Mouse (Mus musculus) megakaryocyte-erythroid progenitor cell, adult 5-6 weeks (primary cell): ENCODE results near the gene Evx1. TPM values are rescaled to one million over a fixed set of nuclear protein-coding genes. Genes with fewer than 3 reads are reported as not detected.

Source experiments
- ATAC-seq: replicated peaks from 2 replicates; pipeline ENCODE4 v1.8.0; 2016; ENCODE audit warnings: mild to moderate bottlenecking, inconsistent platforms; ENCODE audit not compliant: severe bottlenecking, poor library complexity, low FRiP score, low TSS enrichment
- total RNA-seq, 2 experiments: library from RNA; stranded (forward) in 1 of 2; stranded (reverse) in 1 of 2; fragments of 200-1000, 215-1000 nt in 1 of 2; fragments of >200 nt in 1 of 2; fragmentation: Nextera tagmentation in 1 of 2; gene quantifications; 2 replicates each; pipeline ENCODE4 v1.2.3; 2014 to 2017

Gene Evx1
- total RNA-seq (2014; fragmentation: Nextera tagmentation) (not detected in 2 replicates), total RNA-seq (2017) (not detected in 2 replicates)

DNA sequence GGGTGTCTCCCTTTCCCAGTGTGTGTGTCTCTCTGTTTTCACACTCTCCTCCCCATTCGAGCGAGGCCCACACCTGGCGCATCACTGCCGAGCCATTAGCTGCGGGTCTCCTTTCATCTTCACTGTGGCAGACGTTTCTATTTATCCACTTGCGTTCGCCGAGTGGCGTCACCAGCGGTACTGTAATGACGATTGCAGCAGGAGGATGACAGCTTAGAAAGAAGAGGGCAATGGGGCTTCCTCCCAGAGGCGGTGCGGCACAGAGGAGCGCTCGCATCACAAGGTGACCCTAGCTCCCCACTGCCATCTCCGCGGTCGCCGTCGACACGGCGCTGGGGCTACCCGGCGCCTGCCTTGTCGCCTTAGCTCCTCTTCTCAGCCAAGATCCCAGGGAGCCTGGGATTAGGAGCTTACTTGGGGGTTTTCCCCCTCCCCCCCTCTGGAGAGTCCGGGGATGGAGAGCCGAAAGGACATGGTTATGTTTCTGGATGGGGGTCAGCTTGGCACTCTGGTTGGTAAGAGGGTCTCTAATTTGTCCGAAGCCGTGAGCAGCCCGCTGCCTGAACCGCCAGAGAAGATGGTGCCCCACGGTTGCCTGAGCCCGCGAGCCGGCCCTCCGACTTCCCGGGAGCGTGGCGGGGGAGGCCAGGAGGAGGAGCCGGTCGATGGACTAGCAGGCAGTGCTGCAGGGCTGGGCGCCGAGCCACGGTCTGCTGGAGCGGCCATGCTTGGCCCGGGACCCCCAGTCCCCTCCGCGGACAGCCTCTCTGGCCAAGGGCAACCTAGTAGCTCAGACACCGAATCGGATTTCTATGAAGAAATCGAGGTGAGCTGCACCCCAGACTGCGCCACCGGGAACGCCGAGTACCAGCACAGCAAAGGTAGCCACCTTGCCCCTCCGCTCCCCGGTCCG lies at the start of gene Evx1:
Evx1 (plus strand) TSS at position 108 of the 913 bp plus-strand sequence.
- no peak for ATAC-seq

GRCm38 (mm10) chr6:52264106-52264790 lies 49.0 kb upstream of the Evx1 start:
- no peak for ATAC-seq

GRCm38 (mm10) chr6:52265306-52265912 lies 47.9 kb upstream of the Evx1 start:
- ATAC-seq: no peak

- ATAC-seq: no peak
These were observed 47.2 kb upstream of the Evx1 start for GRCm38 (mm10) chr6:52265913-52266665.

GRCm38 (mm10) chr6:52266666-52266985 lies 46.7 kb upstream of the Evx1 start:
- no peak for ATAC-seq

DNA sequence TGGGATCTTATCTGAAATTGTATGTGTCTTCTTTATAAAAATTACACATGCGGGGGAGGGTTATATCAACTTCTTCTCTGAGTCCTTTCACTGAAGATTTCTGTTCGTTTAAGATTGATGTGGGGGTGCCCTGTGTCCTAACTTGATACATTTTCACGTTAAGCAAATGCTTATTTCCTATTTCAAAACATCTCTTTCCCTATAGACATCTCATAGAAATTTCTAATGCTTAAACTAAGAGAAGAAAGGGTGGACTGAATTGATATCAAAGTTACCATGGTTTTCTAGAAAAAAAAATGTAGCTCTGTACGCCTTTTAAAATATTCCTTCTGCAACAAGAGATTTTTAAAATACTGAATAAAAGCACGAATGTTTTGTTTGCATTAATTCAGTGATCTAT lies 46.1 kb upstream of the Evx1 start:
- no peak for ATAC-seq

- no peak for ATAC-seq
These were observed 45.6 kb upstream of the Evx1 start for GRCm38 (mm10) chr6:52267691-52268090.

- ATAC-seq: no peak
These were observed 45.0 kb upstream of the Evx1 start for GRCm38 (mm10) chr6:52268341-52268740.

DNA sequence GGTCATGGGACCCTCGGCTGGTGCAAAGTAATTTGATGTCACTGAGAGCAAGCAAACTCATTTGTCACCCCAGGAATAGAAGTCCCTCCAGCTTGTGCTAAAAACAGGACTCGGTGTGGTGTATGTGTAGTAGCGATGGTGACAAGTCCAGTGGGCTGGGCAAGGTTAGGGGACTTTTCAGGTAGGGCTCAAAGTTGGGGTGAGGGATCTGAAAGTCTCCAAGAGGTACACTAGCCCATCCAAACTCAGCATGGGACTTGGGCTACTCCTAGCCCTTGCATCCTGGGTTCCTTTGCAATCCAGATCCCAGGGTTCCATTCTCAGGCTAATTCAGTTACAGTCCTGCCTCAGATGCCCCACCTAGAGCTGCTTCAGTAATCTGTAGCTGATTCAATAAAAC lies 44.5 kb upstream of the Evx1 start:
- no peak for ATAC-seq

DNA sequence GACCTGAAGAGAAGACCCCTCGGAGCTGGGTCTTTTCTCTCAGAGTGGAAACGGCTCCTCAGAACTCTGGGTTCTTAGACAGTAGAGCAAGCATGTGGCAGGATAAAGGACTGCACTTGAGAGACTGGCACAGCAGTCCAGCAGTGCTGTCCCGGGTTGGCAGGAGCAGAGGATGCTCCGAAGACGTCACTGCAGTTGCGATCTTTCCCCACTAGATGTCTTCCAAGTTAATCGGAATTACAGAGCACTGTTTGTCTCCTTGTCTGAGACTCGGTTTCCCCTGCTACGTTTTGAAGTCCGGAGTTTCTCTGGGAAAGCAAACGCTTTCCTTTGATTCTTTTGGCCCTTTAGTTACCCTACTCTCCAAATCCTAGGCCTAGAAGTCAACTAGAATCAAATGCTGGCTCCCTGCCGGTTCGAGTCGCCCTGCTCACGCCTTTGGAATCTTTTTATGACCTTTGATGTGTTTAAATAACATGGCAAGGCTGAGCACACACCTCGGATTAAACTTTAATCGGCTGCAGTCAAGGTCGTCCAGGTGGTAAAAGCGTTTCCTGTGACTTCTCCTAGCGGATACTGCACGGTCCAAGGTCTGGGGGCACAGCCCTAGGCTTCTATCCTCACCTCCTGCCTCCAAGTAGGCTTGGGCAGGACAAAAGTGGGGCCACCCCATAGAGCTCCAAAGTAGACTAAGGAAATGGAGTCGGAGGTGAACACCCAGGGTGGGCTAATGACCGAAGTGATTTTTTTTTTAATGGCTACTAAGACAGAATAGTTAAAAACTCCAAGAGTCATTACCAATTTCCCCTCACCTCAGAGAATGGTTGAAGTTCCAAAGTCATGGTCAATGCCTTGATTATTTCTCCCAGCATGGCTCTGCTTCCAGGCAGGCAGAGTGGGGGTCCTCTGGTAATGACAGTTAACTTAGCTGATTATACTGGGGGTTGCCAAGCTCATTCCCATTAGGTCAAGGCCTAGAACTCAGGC lies 42.5 kb upstream of the Evx1 start:
- peak; percentile 86 for ATAC-seq

DNA sequence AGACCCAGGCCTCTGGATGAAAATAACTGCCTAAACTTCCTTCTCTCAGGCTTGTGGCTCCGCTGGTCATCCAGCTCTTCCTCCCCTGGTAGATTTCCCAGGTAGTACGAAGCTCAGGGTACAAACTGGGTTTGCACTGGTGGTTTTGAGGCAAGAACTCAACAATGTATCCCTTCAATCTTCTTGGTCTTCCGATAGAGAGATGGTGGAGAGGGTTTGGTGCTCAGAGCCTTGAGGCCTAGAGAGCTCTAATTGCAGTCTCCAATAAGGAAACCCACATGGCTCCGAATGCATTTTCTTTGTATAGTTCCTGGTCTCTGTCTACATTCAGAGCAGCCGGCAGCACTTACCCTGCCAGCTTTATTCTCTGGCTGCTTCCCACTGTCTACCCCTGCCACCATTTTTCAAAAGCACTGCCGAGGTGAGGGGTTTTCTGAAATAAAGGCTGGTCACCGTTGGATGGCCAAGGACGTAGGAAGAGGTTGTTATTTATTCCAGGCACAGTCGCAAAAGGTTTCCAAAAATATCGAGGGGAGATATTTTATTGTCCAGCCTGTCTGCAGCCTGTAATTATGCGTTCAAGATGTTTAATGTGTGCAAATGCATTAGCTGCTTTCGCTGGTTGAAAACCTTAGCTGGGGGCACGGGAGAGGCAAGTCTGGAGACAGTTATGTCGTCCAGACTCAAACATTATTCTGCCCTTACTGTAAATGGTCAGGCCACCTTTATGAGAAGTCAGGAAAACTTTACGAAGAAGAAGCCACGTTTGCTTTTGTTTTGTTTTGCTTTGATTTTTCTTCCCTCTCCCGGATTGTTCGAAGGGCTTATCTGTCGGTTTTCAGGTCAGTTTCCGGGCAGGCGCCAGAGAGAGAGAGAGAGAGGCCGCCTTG lies 40.3 kb upstream of the Evx1 start:
- no peak for ATAC-seq

DNA sequence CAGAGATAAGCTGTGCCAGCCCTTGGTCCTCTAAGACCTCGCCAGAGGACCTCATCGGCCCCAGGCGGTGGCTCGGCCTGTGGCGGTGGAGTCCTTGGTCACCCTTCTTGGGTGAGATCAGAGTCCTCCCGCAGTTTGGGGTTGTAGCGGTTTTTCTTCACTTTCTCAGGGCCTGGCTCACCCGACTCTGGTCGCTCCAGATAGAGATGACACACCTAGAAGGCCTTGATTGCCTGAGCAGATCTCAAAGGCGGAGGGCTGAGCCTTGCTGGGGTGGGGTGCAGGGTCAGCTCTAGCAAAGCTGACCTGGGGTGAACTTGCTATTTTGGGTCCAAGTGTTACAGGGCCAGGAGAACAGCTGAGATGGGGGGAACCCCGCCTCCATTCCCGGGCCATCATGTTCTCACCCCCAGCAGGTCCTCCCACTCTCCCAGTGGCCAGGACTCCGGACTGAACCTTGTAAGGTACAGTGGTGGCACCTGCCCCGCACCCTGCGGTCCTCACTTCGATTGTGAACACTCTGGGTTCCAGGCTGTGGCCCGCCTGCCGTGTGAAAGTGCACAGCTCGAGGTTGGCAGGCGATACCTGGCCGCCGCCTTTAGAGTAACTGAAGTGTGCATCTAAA lies 39.5 kb upstream of the Evx1 start:
- no peak for ATAC-seq

DNA sequence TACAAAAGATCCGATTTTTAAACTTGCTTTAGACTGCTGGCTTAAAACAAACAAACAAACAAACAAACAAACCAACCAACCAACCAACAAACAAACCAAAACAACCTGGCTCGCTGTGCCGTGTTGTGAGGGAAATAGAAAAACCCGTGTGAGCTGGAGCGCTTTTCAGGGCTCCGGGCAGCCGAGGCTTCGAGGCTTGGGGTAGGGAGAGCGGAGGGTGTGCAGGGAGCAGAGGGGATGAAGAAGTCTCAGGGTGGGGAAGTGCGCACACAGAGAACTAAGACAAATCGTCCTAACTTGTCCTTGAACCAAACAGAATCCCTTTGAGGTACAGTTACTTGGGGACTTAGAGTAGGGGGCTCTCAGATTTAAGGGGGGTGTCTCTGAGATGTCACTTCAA lies 38.7 kb upstream of the Evx1 start:
- ATAC-seq: no peak

- ATAC-seq: no peak
These were observed 37.6 kb upstream of the Evx1 start for GRCm38 (mm10) chr6:52275563-52276280.

DNA sequence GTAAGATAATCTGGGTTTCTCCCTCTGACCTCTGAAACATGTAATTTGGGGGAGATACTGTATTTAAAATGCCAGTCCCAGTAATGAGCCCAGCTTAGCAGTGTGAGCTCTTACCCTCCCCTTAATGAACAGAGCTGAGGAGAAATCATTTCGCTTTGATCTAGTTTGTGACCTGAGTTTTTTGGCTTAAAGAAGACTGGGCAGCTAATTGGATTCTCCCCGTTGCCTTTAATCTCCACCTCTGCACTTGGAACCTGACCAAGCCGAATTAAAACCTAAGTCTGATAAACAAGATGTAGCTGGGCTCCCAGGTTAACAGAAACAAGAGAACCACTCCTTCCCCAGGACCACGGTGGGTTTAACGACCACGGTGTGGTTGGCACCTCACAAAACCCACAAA lies 36.9 kb upstream of the Evx1 start:
- ATAC-seq: no peak

DNA sequence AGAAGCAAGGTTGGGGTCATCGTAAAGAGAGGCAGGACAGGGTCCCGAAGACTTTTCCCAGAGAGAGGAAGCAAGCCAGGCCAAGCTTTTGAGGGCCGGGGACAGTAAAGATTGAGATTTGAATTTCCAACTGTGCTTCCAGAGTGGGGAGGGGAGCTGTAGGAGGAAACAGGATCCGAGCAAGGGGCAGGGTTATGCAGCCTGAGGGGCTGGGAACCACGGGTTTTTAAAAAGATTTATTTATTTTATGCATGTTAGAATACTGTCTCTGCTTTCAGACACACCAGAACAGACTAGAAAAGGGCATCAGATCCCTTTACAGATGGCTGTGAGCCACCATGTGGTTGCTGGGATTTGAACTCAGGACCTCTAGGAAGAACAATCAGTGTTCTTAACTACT lies 36.4 kb upstream of the Evx1 start:
- ATAC-seq: no peak

GRCm38 (mm10) chr6:52281084-52281483 lies 32.2 kb upstream of the Evx1 start:
- ATAC-seq: no peak
